Mouse (Mus musculus) cerebellum, adult 2 months (tissue): ENCODE results near the gene 1520401A03Rik. TPM values are rescaled to one million over a fixed set of nuclear protein-coding genes. Genes with fewer than 3 reads are reported as not detected.

Experiments
- DNase-seq, 2 experiments: peaks; one replicate each; pipeline ENCODE4 v3.0.0; 2021
- H3K27ac ChIP-seq: fragments of 200-500 bp; 2 replicates; pipeline ENCODE4 v1.5.1; 2012; ENCODE audit warnings: low read length, control low read depth, inconsistent platforms; ENCODE audit not compliant: insufficient read depth
- H3K27me3 ChIP-seq: fragments of 200-500 bp; 2 replicates; pipeline ENCODE4 v1.6.1; 2012; ENCODE audit warnings: inconsistent platforms, mild to moderate bottlenecking, low read length, moderate library complexity; ENCODE audit not compliant: control insufficient read depth, insufficient read depth
- H3K4me1 ChIP-seq: fragments of 200-500 bp; 2 replicates; pipeline ENCODE4 v1.6.1; 2011; ENCODE audit warnings: low read length; ENCODE audit not compliant: control insufficient read depth, insufficient read depth
- H3K4me3 ChIP-seq: fragments of 200-500 bp; replicated peaks from 2 replicates; pipeline ENCODE3; 2011; ENCODE audit warnings: mild to moderate bottlenecking, low read depth, low read length, control low read depth; ENCODE audit not compliant: insufficient read depth
- CTCF ChIP-seq: fragments of 200-500 bp; IDR thresholded peaks from 2 replicates; pipeline ENCODE4 v1.5.1; 2011; ENCODE audit warnings: low read depth, mild to moderate bottlenecking, control low read depth, low read length, moderate library complexity, borderline replicate concordance; ENCODE audit not compliant: insufficient read depth
- POLR2A ChIP-seq: fragments of 200-500 bp; IDR thresholded peaks from 2 replicates; pipeline ENCODE4 v1.6.1; 2011; ENCODE audit warnings: low read length, control low read depth, borderline replicate concordance; ENCODE audit not compliant: insufficient read depth
- WGBS: fragments of 180-500 bp; shearing (Covaris S2); methylation state at CpG from one replicate; pipeline ENCODE4 v1.1.7; 2018; 5-methylcytosine and 5-hydroxymethylcytosine counted together
- polyA plus RNA-seq: library from polyadenylated mRNA; depleted of rRNA; stranded (reverse); fragments of >200 nt; gene quantifications from 2 replicates; pipeline ENCODE4 v1.2.3, GENCODE M21; 2012

1520401A03Rik gene
- polyA plus RNA-seq, 1 experiment: 0.64 TPM

GRCm38 (mm10) chr17:23734341-23734740 lies 11.8 kb upstream of the 1520401A03Rik start:
- Histone ChIP-seq H3K27me3 (no peaks in the 10 kb centered on the region), H3K27ac (no peak overlapping the region), H3K4me1 (peaks cover 3% of the 10 kb centered on the region; the same call in 1 of the 2 replicates), H3K4me3 (no peak overlapping the region)
- DNase-seq: no peak
- WGBS: 20% methylated on average over 1 of the region's 1 CpGs
- TF ChIP-seq CTCF (no peak), POLR2A (no peak)

GRCm38 (mm10) chr17:23730441-23730840 lies 7.9 kb upstream of the 1520401A03Rik start:
- no peak for DNase-seq
- 37% methylated on average over 1 of the region's 1 CpGs for WGBS
- no peaks in the 10 kb centered on the region for H3K4me1 ChIP-seq
- no peak overlapping the region for H3K27ac ChIP-seq
- TF ChIP-seq POLR2A (no peak), CTCF (no peak)
- H3K4me3 ChIP-seq: no peak overlapping the region
- H3K27me3 ChIP-seq: no peaks in the 10 kb centered on the region

GRCm38 (mm10) chr17:23726758-23727142 lies 4.2 kb upstream of the 1520401A03Rik start:
- H3K27ac ChIP-seq: 0 out of 2 replicates have a peak overlapping the region, but pooled peaks have one; percentile 28
- DNase-seq: peak; percentile 70 to 78
- H3K27me3 ChIP-seq: no peaks in the 10 kb centered on the region
- WGBS: 0% methylated on average over 20 of the region's 20 CpGs
- no peak for TF ChIP-seq CTCF
- TF ChIP-seq POLR2A: 0 out of 2 replicates have a peak, but pooled peaks have one; percentile 36
- H3K4me3 ChIP-seq: peak overlapping the region; percentile 54
- no peaks in the 10 kb centered on the region for H3K4me1 ChIP-seq

- H3K4me1 ChIP-seq: no peaks in the 10 kb centered on the region
- H3K27me3 ChIP-seq: no peaks in the 10 kb centered on the region
- DNase-seq: peak; percentile 94 to 95
- H3K4me3 ChIP-seq: peak within 1 kb of the TSS; percentile 59
- TF ChIP-seq POLR2A (peak; percentile 93), CTCF (no peak)
- under 1% methylated on average over 70 of the region's 73 CpGs for WGBS
- peak within 1 kb of the TSS; percentile 38 for H3K27ac ChIP-seq
Observed at GRCm38 (mm10) chr17:23725999-23726757, 3.6 kb upstream of the 1520401A03Rik start, which contains the start of gene Pkmyt1. Gene Pkmyt1 (plus strand): TSS chr17:23726336.

- Histone ChIP-seq H3K27me3 (no peaks in the 10 kb centered on the region), H3K4me1 (no peaks in the 10 kb centered on the region), H3K27ac (peak overlapping the region; percentile 38; the same call in 1 of the 2 replicates), H3K4me3 (peak overlapping the region; percentile 59)
- WGBS: 66% methylated on average over 4 of the region's 4 CpGs
- no peak for DNase-seq
- TF ChIP-seq CTCF (no peak), POLR2A (no peak)
Observed at GRCm38 (mm10) chr17:23725477-23725876, 2.9 kb upstream of the 1520401A03Rik start.

GRCm38 (mm10) chr17:23721886-23722285 lies 697 bp downstream of the 1520401A03Rik start:
- TF ChIP-seq CTCF: no peak
- TF ChIP-seq POLR2A: no peak
- Histone ChIP-seq H3K4me3 (no peak overlapping the region), H3K4me1 (no peaks in the 10 kb centered on the region), H3K27ac (no peak overlapping the region), H3K27me3 (no peaks in the 10 kb centered on the region)
- WGBS: 93% methylated on average over 2 of the region's 2 CpGs
- DNase-seq: no peak

- TF ChIP-seq CTCF: no peak
- no peak for TF ChIP-seq POLR2A
- DNase-seq: no peak
- 27% methylated on average over 1 of the region's 1 CpGs for whole genome bisulfite sequencing
Observed at GRCm38 (mm10) chr17:23719455-23719854, 3.1 kb downstream of the 1520401A03Rik start.

GRCm38 (mm10) chr17:23717003-23717402 lies 5.6 kb downstream of the 1520401A03Rik start:
- Histone ChIP-seq H3K4me1 (no peaks in the 10 kb centered on the region), H3K4me3 (no peak overlapping the region), H3K27ac (no peak overlapping the region), H3K27me3 (no peaks in the 10 kb centered on the region)
- DNase-seq: no peak
- no peak for TF ChIP-seq POLR2A
- TF ChIP-seq CTCF: no peak
- 81% methylated on average over 2 of the region's 2 CpGs for WGBS

More at GRCm38 (mm10) chr17:23719455-23719854, 3.1 kb downstream of the 1520401A03Rik start:
- Histone ChIP-seq H3K4me1 (no peaks in the 10 kb centered on the region), H3K27me3 (no peaks in the 10 kb centered on the region), H3K27ac (no peak overlapping the region), H3K4me3 (no peak overlapping the region)
